Mouse (Mus musculus): Measurements from ENCODE around the gene Dnm1.
A peak's percentile ranks its signal among the peaks of the same experiment; 100 is the strongest.

Dnm1 gene

GRCm38 (mm10) chr2:32283986-32284385 lies 69.2 kb downstream of the Dnm1 start:
- no peak for DNase-seq (ENCODE audit: extremely low spot score, low spot score)

- no peak for DNase-seq (ENCODE audit: extremely low spot score, low spot score)
Observed at GRCm38 (mm10) chr2:32282727-32283126, 70.4 kb downstream of the Dnm1 start.

GRCm38 (mm10) chr2:32282289-32282688 lies 70.8 kb downstream of the Dnm1 start:
- DNase-seq (ENCODE audit: extremely low spot score, low spot score), result no peak

GRCm38 (mm10) chr2:32275823-32276222 lies 77.3 kb downstream of the Dnm1 start:
- DNase-seq (ENCODE audit: extremely low spot score, low spot score), result no peak

- DNase-seq (ENCODE audit: extremely low spot score, low spot score), result peak; percentile 22
Observed at GRCm38 (mm10) chr2:32260635-32261034, 92.5 kb downstream of the Dnm1 start.

- peak; percentile 87 for DNase-seq (ENCODE audit: extremely low spot score, low spot score)
Observed at GRCm38 (mm10) chr2:32259657-32260417, 93.3 kb downstream of the Dnm1 start, which contains the start of gene Uck1. Gene Uck1, minus strand, starts transcription at chr2:32260159.

GRCm38 (mm10) chr2:32258887-32259533 lies 94.1 kb downstream of the Dnm1 start:
- DNase-seq (ENCODE audit: extremely low spot score, low spot score), result peak; percentile 20

All from neural tube, embryonic 10.5 days (tissue).